Mouse (Mus musculus) embryonic facial prominence, embryonic 14.5 days (tissue): ENCODE measurements around the gene Tnnt2. TPM values are rescaled to one million over a fixed set of nuclear protein-coding genes. Genes with fewer than 3 reads are reported as not detected.
A peak's percentile ranks its signal among the peaks of the same experiment; 100 is the strongest.

Source experiments
- ATAC-seq: fragments of 200-750 bp; cut with Nextera tagmentation; 2 replicates; pipeline ENCODE4 v1.8.0; 2017; ENCODE audit warnings: low read depth, moderate number of reproducible peaks, moderate TSS enrichment
- DNase-seq: peaks from one replicate; pipeline ENCODE4 v3.0.0-alpha.2; 2015; ENCODE audit warnings: low spot score
- H3K27ac ChIP-seq: fragments of 300-500 bp; sonication (generic); replicated peaks from 2 replicates; pipeline ENCODE4 v1.5.1; 2014; ENCODE audit warnings: low read depth, mild to moderate bottlenecking, low read length, moderate library complexity
- H3K27me3 ChIP-seq: fragments of 300-500 bp; sonication (generic); replicated peaks from 2 replicates; pipeline ENCODE4 v1.6.1; 2014; ENCODE audit warnings: low read length; ENCODE audit not compliant: control insufficient read depth, insufficient read depth
- H3K36me3 ChIP-seq: fragments of 300-500 bp; sonication (generic); 2 replicates; pipeline ENCODE4 v1.6.1; 2014; ENCODE audit warnings: low read length, mixed read lengths; ENCODE audit not compliant: control insufficient read depth, insufficient read depth
- H3K4me1 ChIP-seq: fragments of 300-500 bp; sonication (generic); 2 replicates; pipeline ENCODE4 v1.6.1; 2014; ENCODE audit warnings: antibody characterized with exemption, low read length; ENCODE audit not compliant: control insufficient read depth, insufficient read depth
- H3K4me2 ChIP-seq: fragments of 300-500 bp; sonication (generic); 2 replicates; pipeline ENCODE4 v1.6.1; 2014; ENCODE audit warnings: low read depth, mild to moderate bottlenecking, low read length, moderate library complexity, mixed read lengths
- H3K4me3 ChIP-seq: fragments of 300-500 bp; sonication (generic); 2 replicates; pipeline ENCODE4 v1.5.1; 2014; ENCODE audit warnings: low read depth, mild to moderate bottlenecking, low read length
- H3K9ac ChIP-seq: fragments of 300-500 bp; sonication (generic); 2 replicates; pipeline ENCODE4 v1.6.1; 2014; ENCODE audit warnings: low read depth, mild to moderate bottlenecking, low read length, moderate library complexity, mixed read lengths
- H3K9me3 ChIP-seq: fragments of 300-500 bp; sonication (generic); 2 replicates; pipeline ENCODE4 v1.6.1; 2016; ENCODE audit warnings: low read length; ENCODE audit not compliant: control insufficient read depth
- WGBS: fragments of 180-500 bp; shearing (Covaris S2); extraction: QIAGEN DNeasy Blood & Tissue Kit; methylation state at CpG from one replicate; pipeline ENCODE4 v1.1.7; 2014; 5-methylcytosine and 5-hydroxymethylcytosine counted together
- polyA plus RNA-seq: library from polyadenylated mRNA; unstranded; fragments of >200 nt; fragmentation: Nextera tagmentation; extraction: Ambion mirVana; gene quantifications from 2 replicates; pipeline ENCODE4 v1.2.1, GENCODE M21; 2014

Tnnt2 gene
- polyA plus RNA-seq, 1 experiment from 2014 or later: 213 TPM

GRCm38 (mm10) chr1:135798492-135798891, 37.7 kb upstream of the Tnnt2 start:
- DNase-seq (no peak), ATAC-seq (no peak)
- Histone ChIP-seq H3K9ac (no peak overlapping the region), H3K27ac (peak overlapping the region; percentile 17; the same call in 1 of the 2 replicates), H3K4me2 (no peak overlapping the region), H3K4me3 (no peak overlapping the region), H3K27me3 (no peaks in the 10 kb centered on the region), H3K4me1 (peaks cover 18% of the 10 kb centered on the region), H3K36me3 (no peaks in the 10 kb centered on the region), H3K9me3 (no peaks in the 10 kb centered on the region)
- 57% methylated on average over 1 of the region's 1 CpGs for WGBS

GRCm38 (mm10) chr1:135799109-135799627, 37.0 kb upstream of the Tnnt2 start:
- 0 out of 2 replicates have a peak overlapping the region, but pooled peaks have one; percentile 4 for H3K4me3 ChIP-seq
- peak overlapping the region; percentile 17; the same call in 1 of the 2 replicates for H3K27ac ChIP-seq
- H3K36me3 ChIP-seq: no peaks in the 10 kb centered on the region
- ATAC-seq: no peak
- no peak for DNase-seq
- H3K9me3 ChIP-seq: no peaks in the 10 kb centered on the region
- H3K27me3 ChIP-seq: no peaks in the 10 kb centered on the region
- 0 out of 2 replicates have a peak overlapping the region, but pooled peaks have one; percentile 12 for H3K9ac ChIP-seq
- no peak overlapping the region for H3K4me2 ChIP-seq
- WGBS: 47% methylated on average over 8 of the region's 8 CpGs
- peaks cover 12% of the 10 kb centered on the region; the same call in 1 of the 2 replicates for H3K4me1 ChIP-seq

- ATAC-seq (peak; percentile 60), DNase-seq (peak; percentile 67)
- H3K4me3 ChIP-seq: 0 out of 2 replicates have a peak overlapping the region, but pooled peaks have one; percentile 4
- peaks cover 6% of the 10 kb centered on the region; the same call in 1 of the 2 replicates for H3K4me1 ChIP-seq
- no peaks in the 10 kb centered on the region for H3K27me3 ChIP-seq
- no peaks in the 10 kb centered on the region for H3K36me3 ChIP-seq
- H3K9me3 ChIP-seq: no peaks in the 10 kb centered on the region
- H3K4me2 ChIP-seq: no peak overlapping the region
- WGBS: 45% methylated on average over 8 of the region's 8 CpGs
- 0 out of 2 replicates have a peak overlapping the region, but pooled peaks have one; percentile 1 for H3K27ac ChIP-seq
- peak overlapping the region; percentile 12; the same call in 1 of the 2 replicates for H3K9ac ChIP-seq
Observed at GRCm38 (mm10) chr1:135800192-135800950, 35.8 kb upstream of the Tnnt2 start.

GRCm38 (mm10) chr1:135807546-135807945, 28.6 kb upstream of the Tnnt2 start:
- H3K36me3 ChIP-seq: no peaks in the 10 kb centered on the region
- H3K4me1 ChIP-seq: no peaks in the 10 kb centered on the region; the same call in 1 of the 2 replicates
- H3K27ac ChIP-seq: no peak overlapping the region
- H3K4me2 ChIP-seq: no peak overlapping the region
- H3K9ac ChIP-seq: no peak overlapping the region
- DNase-seq (no peak), ATAC-seq (no peak)
- no peaks in the 10 kb centered on the region for H3K27me3 ChIP-seq
- no peak overlapping the region for H3K4me3 ChIP-seq
- no peaks in the 10 kb centered on the region for H3K9me3 ChIP-seq
- 48% methylated on average over 10 of the region's 10 CpGs for WGBS

- Histone ChIP-seq H3K4me2 (no peak overlapping the region), H3K4me3 (no peak overlapping the region), H3K4me1 (peaks cover 4% of the 10 kb centered on the region; the same call in 1 of the 2 replicates), H3K36me3 (no peaks in the 10 kb centered on the region), H3K9me3 (no peaks in the 10 kb centered on the region), H3K27ac (no peak overlapping the region), H3K27me3 (no peaks in the 10 kb centered on the region), H3K9ac (no peak overlapping the region)
- WGBS: 75% methylated on average over 2 of the region's 2 CpGs
- ATAC-seq: no peak
- DNase-seq: no peak
Observed at GRCm38 (mm10) chr1:135810180-135810579, 26.0 kb upstream of the Tnnt2 start.

- H3K27ac ChIP-seq: no peak overlapping the region
- no peak overlapping the region for H3K4me3 ChIP-seq
- ATAC-seq (peak; percentile 46), DNase-seq (peak; percentile 74)
- peaks cover 4% of the 10 kb centered on the region; the same call in 1 of the 2 replicates for H3K4me1 ChIP-seq
- H3K9ac ChIP-seq: no peak overlapping the region
- H3K36me3 ChIP-seq: no peaks in the 10 kb centered on the region
- H3K9me3 ChIP-seq: no peaks in the 10 kb centered on the region
- 29% methylated on average over 7 of the region's 7 CpGs for WGBS
- H3K27me3 ChIP-seq: peaks cover 4% of the 10 kb centered on the region; the same call in 1 of the 2 replicates
- H3K4me2 ChIP-seq: no peak overlapping the region
Observed at GRCm38 (mm10) chr1:135811016-135811646, 25.0 kb upstream of the Tnnt2 start.

GRCm38 (mm10) chr1:135812205-135812604, 23.9 kb upstream of the Tnnt2 start:
- H3K27me3 ChIP-seq: peaks cover 14% of the 10 kb centered on the region
- no peaks in the 10 kb centered on the region for H3K36me3 ChIP-seq
- WGBS: 73% methylated on average over 3 of the region's 3 CpGs
- DNase-seq (no peak), ATAC-seq (0 out of 2 replicates have a peak, but pooled peaks have one; percentile 17)
- H3K9ac ChIP-seq: no peak overlapping the region
- no peaks in the 10 kb centered on the region for H3K9me3 ChIP-seq
- peaks cover 4% of the 10 kb centered on the region; the same call in 1 of the 2 replicates for H3K4me1 ChIP-seq
- H3K4me3 ChIP-seq: no peak overlapping the region
- no peak overlapping the region for H3K4me2 ChIP-seq
- no peak overlapping the region for H3K27ac ChIP-seq

- no peak overlapping the region for H3K4me3 ChIP-seq
- no peak overlapping the region for H3K27ac ChIP-seq
- no peak overlapping the region for H3K4me2 ChIP-seq
- peaks cover 4% of the 10 kb centered on the region; the same call in 1 of the 2 replicates for H3K4me1 ChIP-seq
- WGBS: 22% methylated on average over 2 of the region's 2 CpGs
- no peaks in the 10 kb centered on the region for H3K36me3 ChIP-seq
- H3K9me3 ChIP-seq: no peaks in the 10 kb centered on the region
- DNase-seq: peak; percentile 45
- 0 out of 2 replicates have a peak, but pooled peaks have one; percentile 7 for ATAC-seq
- H3K9ac ChIP-seq: no peak overlapping the region
- peaks cover 19% of the 10 kb centered on the region for H3K27me3 ChIP-seq
Observed at GRCm38 (mm10) chr1:135812618-135813017, 23.5 kb upstream of the Tnnt2 start.
